Mouse (Mus musculus) MEL-GATA-1-ER (cell line): ENCODE data around the gene Serpinb6d.

Experiments
- DNase-seq: peaks from one replicate; pipeline ENCODE4 v3.0.0-alpha.2; 2012; ENCODE audit warnings: low read depth; ENCODE audit errors: extremely low read depth

Gene Serpinb6d

GRCm38 (mm10) chr13:33661105-33661504 is at the start of gene Serpinb6d:
Gene Serpinb6d (plus strand): TSS chr13:33661405.
- DNase-seq, result no peak

DNA sequence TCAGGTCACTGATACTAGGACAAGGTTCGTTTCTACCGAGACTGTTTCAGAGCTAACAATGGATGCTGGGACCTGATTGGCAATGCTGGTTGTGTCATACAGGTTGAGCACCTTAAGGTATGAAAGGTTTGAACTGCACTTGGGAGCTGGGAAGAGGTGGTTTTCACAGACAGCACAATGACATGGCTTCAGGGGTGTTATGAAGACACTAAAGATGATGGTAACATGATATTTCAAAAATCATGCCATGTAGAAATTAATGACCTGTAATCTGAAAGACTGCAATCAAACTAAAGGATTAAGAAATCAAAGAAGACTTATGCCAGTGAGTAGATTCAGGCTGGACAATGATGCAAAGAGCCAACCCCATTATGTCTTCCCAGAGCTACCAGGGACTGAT is 38.3 kb upstream of the Serpinb6d start:
- DNase-seq, result no peak

DNA sequence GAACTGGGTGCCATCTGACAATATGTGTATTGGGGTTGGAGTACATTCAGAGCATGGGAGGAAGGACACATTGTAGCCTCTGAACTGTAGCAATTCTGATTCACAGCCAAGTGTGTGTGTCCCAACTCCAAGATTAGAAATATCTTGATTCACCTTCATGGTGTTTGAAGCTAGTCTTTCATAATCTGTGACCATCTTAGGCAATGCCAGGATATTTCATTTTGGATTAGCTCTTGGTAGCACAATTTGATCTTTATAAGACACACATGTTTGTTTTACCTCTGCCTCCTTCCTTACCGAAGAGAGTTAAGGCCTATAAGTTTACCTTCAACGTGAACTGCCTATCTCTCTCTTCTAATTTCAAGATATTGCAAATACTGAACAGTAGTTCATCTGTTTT is 18.7 kb upstream of the Serpinb6d start:
- DNase-seq, result no peak

- no peak for DNase-seq
Measured at GRCm38 (mm10) chr13:33662550-33662949, 1.3 kb downstream of the Serpinb6d start.

- no peak for DNase-seq
Measured at GRCm38 (mm10) chr13:33720296-33720695, 59.1 kb downstream of the Serpinb6d start.
